Mouse (Mus musculus) E14TG2a.4 (cell line): Measurements from ENCODE around the gene Fermt1.

ENCODE experiments used
- CTCF ChIP-seq: conservative IDR thresholded peaks from 2 replicates; pipeline ENCODE4 v1.5.1; 2014; ENCODE audit warnings: low read length
- NANOG ChIP-seq: IDR thresholded peaks from 2 replicates; pipeline ENCODE4 v1.6.1; 2014; ENCODE audit warnings: borderline replicate concordance, low read length, mixed read lengths

GRCm38 (mm10) chr2:132876991-132877390 is 68.7 kb downstream of the Fermt1 start:
- TF ChIP-seq CTCF: no peak
- TF ChIP-seq NANOG: no peak
